Mouse (Mus musculus): ENCODE data around the gene Slc25a21. TPM values are rescaled to one million over a fixed set of nuclear protein-coding genes. Genes with fewer than 3 reads are reported as not detected.

The Slc25a21 gene
- total and polyA plus RNA-seq, 2 experiments = 3.6 to 13.9 TPM

DNA sequence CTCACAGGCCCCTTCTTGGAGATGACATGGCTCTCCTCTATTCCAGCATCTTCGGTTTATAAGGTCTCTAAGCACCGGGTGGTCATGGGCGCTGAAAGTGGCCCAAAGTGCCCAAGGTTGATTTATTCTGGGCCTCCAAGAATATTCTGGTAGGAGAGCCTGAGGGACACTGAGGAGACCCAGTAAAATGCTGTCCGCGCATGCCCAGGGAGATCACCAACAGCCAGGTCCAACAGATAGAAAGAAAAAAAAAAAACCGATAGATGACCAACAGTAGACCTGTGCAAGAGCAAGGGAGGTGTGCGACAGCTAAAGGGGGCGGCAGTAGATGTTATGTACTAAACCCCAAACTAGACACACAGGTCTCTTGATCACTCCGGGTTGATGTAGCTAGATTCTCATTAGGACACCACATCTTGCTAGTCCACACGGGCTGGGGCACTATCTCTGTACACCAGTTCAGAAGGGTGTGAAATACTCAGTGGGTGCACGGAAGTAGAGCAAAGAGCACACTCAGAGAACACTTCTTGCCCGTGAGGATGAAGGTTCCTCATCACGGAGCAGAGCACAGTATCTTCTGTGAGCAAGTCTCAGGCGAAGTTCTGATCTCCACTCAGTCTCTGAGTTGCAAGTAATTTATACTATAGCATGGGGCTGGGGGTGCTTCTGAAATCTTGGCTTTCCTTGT lies 503.7 kb downstream of the Slc25a21 start:
- no peaks in the 10 kb centered on the region for H3K36me3 ChIP-seq (ENCODE audit: control insufficient read depth, insufficient read depth, low read length)
- no peak overlapping the region for H3K27ac ChIP-seq (replicated peaks; ENCODE audit: insufficient read depth, low read depth, low read length)
- H3K27me3 ChIP-seq (ENCODE audit: control insufficient read depth, insufficient read depth, low read length) = peaks cover 61% of the 10 kb centered on the region
- H3K4me3 ChIP-seq (ENCODE audit: insufficient read depth, low read depth, low read length) = no peak overlapping the region
- no peaks in the 10 kb centered on the region for H3K79me2 ChIP-seq (ENCODE audit: control insufficient read depth, insufficient read depth, low read length)
- peaks cover 9% of the 10 kb centered on the region for H3K4me1 ChIP-seq (ENCODE audit: control insufficient read depth, insufficient read depth, low read length)
- no peak for DNase-seq (ENCODE audit: extremely low read depth, low read depth, low spot score)
- TF ChIP-seq POLR2A (IDR thresholded peaks at IDR 0.05; ENCODE audit: extremely low read depth, insufficient read depth, low read length) (no peak), CTCF (IDR thresholded peaks at IDR 0.05; ENCODE audit: low read depth, low read length) (no peak)
- no peak overlapping the region for H3K9ac ChIP-seq (ENCODE audit: low read depth, low read length)
- WGBS = 13% methylated on average over 14 of the region's 14 CpGs

GRCm38 (mm10) chr12:56692536-56692935 lies 504.7 kb downstream of the Slc25a21 start:
- Histone ChIP-seq H3K27me3 (ENCODE audit: control insufficient read depth, insufficient read depth, low read length) (peaks cover 63% of the 10 kb centered on the region), H3K9ac (ENCODE audit: low read depth, low read length) (no peak overlapping the region), H3K4me1 (ENCODE audit: control insufficient read depth, insufficient read depth, low read length) (peaks cover 8% of the 10 kb centered on the region), H3K27ac (replicated peaks; ENCODE audit: insufficient read depth, low read depth, low read length) (no peak overlapping the region), H3K36me3 (ENCODE audit: control insufficient read depth, insufficient read depth, low read length) (no peaks in the 10 kb centered on the region), H3K79me2 (ENCODE audit: control insufficient read depth, insufficient read depth, low read length) (no peaks in the 10 kb centered on the region), H3K4me3 (ENCODE audit: insufficient read depth, low read depth, low read length) (no peak overlapping the region)
- 8% methylated on average over 19 of the region's 19 CpGs for WGBS
- no peak for DNase-seq (ENCODE audit: extremely low read depth, low read depth, low spot score)
- TF ChIP-seq POLR2A (IDR thresholded peaks at IDR 0.05; ENCODE audit: extremely low read depth, insufficient read depth, low read length) (no peak), CTCF (IDR thresholded peaks at IDR 0.05; ENCODE audit: low read depth, low read length) (no peak)

DNA sequence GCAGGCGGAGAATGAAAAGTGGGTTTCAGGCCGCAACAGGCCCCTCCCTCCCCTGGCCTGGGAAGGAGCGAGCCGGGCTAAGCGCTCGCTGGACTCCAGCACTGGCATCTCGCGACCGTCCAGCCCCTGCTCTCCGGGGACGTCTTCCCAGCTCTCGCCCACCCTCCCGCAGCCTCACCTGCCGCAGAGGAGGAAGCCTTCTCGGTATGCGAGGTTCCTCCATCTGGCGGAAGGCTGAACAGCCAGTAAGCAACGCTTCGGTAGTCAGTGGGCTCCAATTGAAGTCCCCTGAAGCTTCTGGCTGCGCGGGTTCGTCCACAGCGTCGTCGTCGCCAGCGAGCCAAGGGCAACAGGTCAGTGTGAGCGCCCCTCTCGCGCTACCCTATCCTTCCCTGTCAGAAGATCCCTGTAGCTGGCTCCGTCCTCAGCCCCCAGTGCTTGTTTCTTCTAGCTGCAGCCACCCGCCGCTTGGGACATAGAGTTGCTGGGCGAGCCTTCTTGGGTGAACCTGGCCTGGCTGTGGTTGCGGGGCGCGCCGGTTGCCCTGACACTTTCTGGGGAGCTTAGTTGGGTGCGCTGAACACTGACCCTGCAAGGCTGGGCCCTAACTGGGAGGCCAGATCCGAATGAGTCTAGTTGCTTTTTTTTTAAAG lies 505.7 kb downstream of the Slc25a21 start, which contains the start of gene Pax9:
Gene Pax9, plus strand, starts transcription at position 341 of the 653 bp plus-strand sequence.
- no peak for DNase-seq (ENCODE audit: extremely low read depth, low read depth, low spot score)
- Histone ChIP-seq H3K4me3 (ENCODE audit: insufficient read depth, low read depth, low read length) (no peak within 1 kb of the TSS), H3K36me3 (ENCODE audit: control insufficient read depth, insufficient read depth, low read length) (no peaks in the 10 kb centered on the region), H3K27me3 (ENCODE audit: control insufficient read depth, insufficient read depth, low read length) (peaks cover 57% of the 10 kb centered on the region), H3K9ac (ENCODE audit: low read depth, low read length) (no peak within 1 kb of the TSS), H3K4me1 (ENCODE audit: control insufficient read depth, insufficient read depth, low read length) (peaks cover 8% of the 10 kb centered on the region), H3K27ac (replicated peaks; ENCODE audit: insufficient read depth, low read depth, low read length) (no peak within 1 kb of the TSS), H3K79me2 (ENCODE audit: control insufficient read depth, insufficient read depth, low read length) (no peaks in the 10 kb centered on the region)
- 4% methylated on average over 40 of the region's 40 CpGs for WGBS
- TF ChIP-seq POLR2A (IDR thresholded peaks at IDR 0.05; ENCODE audit: extremely low read depth, insufficient read depth, low read length) (no peak), CTCF (IDR thresholded peaks at IDR 0.05; ENCODE audit: low read depth, low read length) (no peak)

GRCm38 (mm10) chr12:56691001-56691400 lies 506.3 kb downstream of the Slc25a21 start:
- Histone ChIP-seq H3K79me2 (ENCODE audit: control insufficient read depth, insufficient read depth, low read length) (no peaks in the 10 kb centered on the region), H3K4me3 (ENCODE audit: insufficient read depth, low read depth, low read length) (no peak overlapping the region), H3K9ac (ENCODE audit: low read depth, low read length) (no peak overlapping the region), H3K27me3 (ENCODE audit: control insufficient read depth, insufficient read depth, low read length) (peaks cover 52% of the 10 kb centered on the region), H3K27ac (replicated peaks; ENCODE audit: insufficient read depth, low read depth, low read length) (no peak overlapping the region), H3K4me1 (ENCODE audit: control insufficient read depth, insufficient read depth, low read length) (peaks cover 8% of the 10 kb centered on the region), H3K36me3 (ENCODE audit: control insufficient read depth, insufficient read depth, low read length) (no peaks in the 10 kb centered on the region)
- WGBS = 3% methylated on average over 12 of the region's 12 CpGs
- DNase-seq (ENCODE audit: extremely low read depth, low read depth, low spot score) = no peak
- no peak for TF ChIP-seq POLR2A (IDR thresholded peaks at IDR 0.05; ENCODE audit: extremely low read depth, insufficient read depth, low read length)
- TF ChIP-seq CTCF (IDR thresholded peaks at IDR 0.05; ENCODE audit: low read depth, low read length) = no peak

DNA sequence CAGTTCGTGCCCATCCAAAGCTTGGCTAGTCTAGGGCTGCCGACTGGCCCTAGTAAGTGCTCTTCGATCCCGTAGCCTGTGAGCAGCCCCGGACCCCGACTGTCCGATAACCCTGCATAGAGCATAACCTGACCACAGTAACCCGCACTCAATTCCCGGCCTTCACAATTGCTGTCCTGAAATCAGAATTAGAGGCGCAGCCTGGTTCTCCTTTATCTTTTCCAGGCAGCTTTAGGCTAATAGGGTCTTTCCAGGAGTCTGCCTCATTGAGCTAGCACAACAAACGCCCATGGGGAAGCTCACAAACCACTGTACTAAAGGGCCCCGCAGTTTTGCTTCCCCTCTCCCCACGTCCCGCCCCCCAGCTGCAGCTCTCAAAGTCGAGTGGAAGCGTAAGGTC lies 506.9 kb downstream of the Slc25a21 start:
- peaks cover 5% of the 10 kb centered on the region for H3K4me1 ChIP-seq (ENCODE audit: control insufficient read depth, insufficient read depth, low read length)
- no peak for TF ChIP-seq CTCF (IDR thresholded peaks at IDR 0.05; ENCODE audit: low read depth, low read length)
- no peak for TF ChIP-seq POLR2A (IDR thresholded peaks at IDR 0.05; ENCODE audit: extremely low read depth, insufficient read depth, low read length)
- peaks cover 48% of the 10 kb centered on the region for H3K27me3 ChIP-seq (ENCODE audit: control insufficient read depth, insufficient read depth, low read length)
- no peak overlapping the region for H3K27ac ChIP-seq (replicated peaks; ENCODE audit: insufficient read depth, low read depth, low read length)
- no peak overlapping the region for H3K9ac ChIP-seq (ENCODE audit: low read depth, low read length)
- H3K36me3 ChIP-seq (ENCODE audit: control insufficient read depth, insufficient read depth, low read length) = no peaks in the 10 kb centered on the region
- no peak overlapping the region for H3K4me3 ChIP-seq (ENCODE audit: insufficient read depth, low read depth, low read length)
- WGBS = 6% methylated on average over 16 of the region's 16 CpGs
- no peak for DNase-seq (ENCODE audit: extremely low read depth, low read depth, low spot score)
- H3K79me2 ChIP-seq (ENCODE audit: control insufficient read depth, insufficient read depth, low read length) = no peaks in the 10 kb centered on the region

GRCm38 (mm10) chr12:56689736-56690135 lies 507.5 kb downstream of the Slc25a21 start:
- Histone ChIP-seq H3K27me3 (ENCODE audit: control insufficient read depth, insufficient read depth, low read length) (peaks cover 45% of the 10 kb centered on the region), H3K27ac (replicated peaks; ENCODE audit: insufficient read depth, low read depth, low read length) (no peak overlapping the region), H3K79me2 (ENCODE audit: control insufficient read depth, insufficient read depth, low read length) (no peaks in the 10 kb centered on the region), H3K4me1 (ENCODE audit: control insufficient read depth, insufficient read depth, low read length) (peaks cover 5% of the 10 kb centered on the region), H3K36me3 (ENCODE audit: control insufficient read depth, insufficient read depth, low read length) (no peaks in the 10 kb centered on the region), H3K9ac (ENCODE audit: low read depth, low read length) (no peak overlapping the region), H3K4me3 (ENCODE audit: insufficient read depth, low read depth, low read length) (no peak overlapping the region)
- DNase-seq (ENCODE audit: extremely low read depth, low read depth, low spot score) = no peak
- peak; percentile 59 for TF ChIP-seq CTCF (IDR thresholded peaks at IDR 0.05; ENCODE audit: low read depth, low read length)
- no peak for TF ChIP-seq POLR2A (IDR thresholded peaks at IDR 0.05; ENCODE audit: extremely low read depth, insufficient read depth, low read length)
- WGBS = 3% methylated on average over 25 of the region's 25 CpGs
